Mouse (Mus musculus): ENCODE results near the gene Rpl36a-ps1. TPM values are rescaled to one million over a fixed set of nuclear protein-coding genes. Genes with fewer than 3 reads are reported as not detected.

Rpl36a-ps1 gene
- total and polyA plus RNA-seq, 3 experiments, result 6.2 to 73.7 (median 57.6) TPM

DNA sequence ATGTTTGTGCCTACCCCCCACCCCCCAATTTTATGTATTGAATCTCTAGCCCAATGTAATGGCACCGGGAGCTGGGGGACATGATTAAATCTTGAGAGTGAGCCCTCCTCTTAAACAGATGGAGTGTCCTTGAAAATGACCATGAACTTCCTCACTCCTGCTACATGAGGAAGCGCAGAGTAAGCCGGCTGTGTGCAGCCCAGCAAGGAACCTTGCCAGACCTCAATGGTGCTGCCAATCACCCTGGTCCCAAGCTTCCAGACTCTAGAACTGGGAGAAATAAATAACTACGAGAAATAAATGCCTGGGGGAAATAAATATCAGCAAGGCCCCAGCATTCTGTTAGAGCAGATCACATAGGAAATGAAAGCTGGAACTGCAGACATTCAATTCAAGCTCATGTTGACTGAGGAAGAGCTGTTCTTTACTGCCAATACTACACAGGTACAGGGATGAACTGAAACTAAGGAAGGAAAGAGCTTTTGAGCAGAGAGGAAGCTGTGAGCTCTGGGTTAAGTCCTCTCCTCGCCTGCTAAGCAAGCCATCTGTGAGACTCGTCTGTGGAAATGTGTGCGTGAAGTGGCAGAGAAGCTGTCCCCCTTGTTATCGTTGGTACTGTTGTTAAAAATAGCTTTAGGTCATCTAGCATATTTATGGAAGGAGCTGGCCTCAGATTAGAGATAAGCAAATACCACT is 16.3 kb upstream of the Rpl36a-ps1 start:
- Histone ChIP-seq H3K4me1 (ENCODE audit: control insufficient read depth in 1 of 2, insufficient read depth in 2 of 2) (no peaks in the 10 kb centered on the region), H3K27ac (ENCODE audit: insufficient read depth, low read depth) (no peak overlapping the region), H3K79me2 (replicated peaks; ENCODE audit: control insufficient read depth, extremely low read depth, insufficient read depth, poor library complexity, severe bottlenecking) (no peaks in the 10 kb centered on the region), H3K4me2 (ENCODE audit: insufficient read depth, low read depth, poor library complexity, severe bottlenecking) (no peak overlapping the region), H3K36me3 (replicated peaks in 1 of 2; ENCODE audit: control insufficient read depth in 1 of 2, insufficient read depth in 1 of 2, low read length in 1 of 2) (no peaks in the 10 kb centered on the region), H3K4me3 (replicated peaks in 1 of 3; ENCODE audit: low read depth in 2 of 3, low read length in 2 of 3, poor library complexity in 1 of 3) (no peak overlapping the region), H3K27me3 (replicated peaks) (no peaks in the 10 kb centered on the region), H3K9me3 (replicated peaks; ENCODE audit: low read length) (peaks cover 1% of the 10 kb centered on the region), H3K9ac (ENCODE audit: insufficient read depth, low read depth) (no peak overlapping the region)
- DNase-seq (ENCODE audit: extremely low read depth), result no peak
- in situ Hi-C loops (cut with MboI; ENCODE audit: low pct_ligation_motif_present, low pct_unique_long_range_greater_than_20kb, low sequenced_read_pairs) (no loop called here), dilution Hi-C loops (cut with MboI; ENCODE audit: extremely low pct_ligation_motif_present, extremely low pct_unique_long_range_greater_than_20kb, low sequenced_read_pairs) (no loop called here)
- TF ChIP-seq USF1 (IDR thresholded peaks at IDR 0.05; ENCODE audit: low read depth, low read length) (no peak), ZC3H11A (IDR thresholded peaks at IDR 0.05; ENCODE audit: low read depth, low read length) (no peak), E2F4 (IDR thresholded peaks at IDR 0.05; ENCODE audit: insufficient replicate concordance, low read depth, low read length) (no peak), IRF4 (IDR thresholded peaks at IDR 0.05; ENCODE audit: low read depth, low read length) (no peak), MEF2A (IDR thresholded peaks at IDR 0.05; ENCODE audit: borderline replicate concordance, low read depth, low read length) (no peak), GABPA (IDR thresholded peaks at IDR 0.05; ENCODE audit: insufficient replicate concordance, low read depth, low read length) (no peak), NRF1 (IDR thresholded peaks at IDR 0.05; ENCODE audit: low read depth, low read length) (no peak), PAX5 (IDR thresholded peaks at IDR 0.05; ENCODE audit: low read length) (no peak), USF2 (conservative IDR thresholded peaks at IDR 0.05; ENCODE audit: low read depth, low read length) (no peak), CHD2 (IDR thresholded peaks at IDR 0.05; ENCODE audit: low read length) (no peak), MAZ (IDR thresholded peaks at IDR 0.05; ENCODE audit: low read depth, low read length) (no peak), KAT2A (IDR thresholded peaks at IDR 0.05; ENCODE audit: insufficient replicate concordance, low read length) (no peak), ZNF384 (IDR thresholded peaks at IDR 0.05; ENCODE audit: low read depth, low read length) (no peak), MXI1 (IDR thresholded peaks at IDR 0.05; ENCODE audit: low read depth, low read length) (no peak), TCF12 (IDR thresholded peaks at IDR 0.05; ENCODE audit: low read depth, low read length) (no peak), JUND (conservative IDR thresholded peaks at IDR 0.05; ENCODE audit: low read depth, low read length) (no peak), ETS1 (conservative IDR thresholded peaks at IDR 0.05; ENCODE audit: low read depth, low read length) (no peak), EP300 (IDR thresholded peaks at IDR 0.05; ENCODE audit: low read length) (no peak), TBP (conservative IDR thresholded peaks at IDR 0.05; ENCODE audit: low read depth, low read length) (no peak), UBTF (IDR thresholded peaks at IDR 0.05; ENCODE audit: low read depth, low read length) (no peak)

DNA sequence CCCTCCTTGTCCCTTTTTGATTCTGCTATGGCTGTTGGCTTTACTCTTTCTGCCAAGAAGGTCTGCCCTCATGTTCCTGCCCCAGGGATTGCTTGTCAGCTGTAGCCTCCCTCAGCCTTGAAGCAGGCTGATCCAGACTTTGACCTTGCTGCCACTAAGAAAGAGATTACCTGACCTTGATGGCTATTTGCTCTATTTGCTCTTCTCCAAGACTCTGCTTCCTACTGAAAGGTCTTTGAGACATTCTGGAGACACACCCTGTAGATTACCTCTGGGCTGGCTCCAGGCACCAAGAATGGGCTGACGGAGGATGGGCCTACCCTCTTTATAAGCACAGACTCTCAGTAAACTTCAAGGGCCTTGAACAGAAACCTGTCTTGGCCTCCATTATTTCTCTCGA is 1.6 kb downstream of the Rpl36a-ps1 start:
- DNase-seq (ENCODE audit: extremely low read depth), result no peak
- dilution Hi-C loops (cut with MboI; ENCODE audit: extremely low pct_ligation_motif_present, extremely low pct_unique_long_range_greater_than_20kb, low sequenced_read_pairs), result no loop called here

More for the DNA sequence above, 1.6 kb downstream of the Rpl36a-ps1 start:
- in situ Hi-C loops (cut with MboI; ENCODE audit: low pct_ligation_motif_present, low pct_unique_long_range_greater_than_20kb, low sequenced_read_pairs), result no loop called here
- TF ChIP-seq NRF1 (IDR thresholded peaks at IDR 0.05; ENCODE audit: low read depth, low read length) (no peak), CHD2 (IDR thresholded peaks at IDR 0.05; ENCODE audit: low read length) (no peak), TBP (conservative IDR thresholded peaks at IDR 0.05; ENCODE audit: low read depth, low read length) (no peak), JUN (IDR thresholded peaks at IDR 0.05; ENCODE audit: insufficient read depth, low read depth, low read length) (no peak), UBTF (IDR thresholded peaks at IDR 0.05; ENCODE audit: low read depth, low read length) (no peak), RAD21 (IDR thresholded peaks at IDR 0.05; ENCODE audit: low read depth, low read length) (no peak), POLR2A (IDR thresholded peaks at IDR 0.05; ENCODE audit: low read depth, low read length) (no peak), PAX5 (IDR thresholded peaks at IDR 0.05; ENCODE audit: low read length) (no peak), MXI1 (IDR thresholded peaks at IDR 0.05; ENCODE audit: low read depth, low read length) (no peak), EP300 (IDR thresholded peaks at IDR 0.05; ENCODE audit: low read length) (no peak), TCF12 (IDR thresholded peaks at IDR 0.05; ENCODE audit: low read depth, low read length) (no peak), SMC3 (IDR thresholded peaks at IDR 0.05; ENCODE audit: low read depth, low read length) (no peak), RCOR1 (conservative IDR thresholded peaks at IDR 0.05; ENCODE audit: low read depth, low read length) (no peak), IRF4 (IDR thresholded peaks at IDR 0.05; ENCODE audit: low read depth, low read length) (no peak), NELFE (IDR thresholded peaks at IDR 0.05; ENCODE audit: low read depth, low read length) (no peak), E2F4 (IDR thresholded peaks at IDR 0.05; ENCODE audit: insufficient replicate concordance, low read depth, low read length) (no peak), MAFK (IDR thresholded peaks at IDR 0.05; ENCODE audit: insufficient replicate concordance, low read length) (no peak), HCFC1 (IDR thresholded peaks at IDR 0.05; ENCODE audit: low read depth, low read length) (no peak)
- Histone ChIP-seq H3K27me3 (replicated peaks) (no peaks in the 10 kb centered on the region), H3K36me3 (replicated peaks in 1 of 2; ENCODE audit: control insufficient read depth in 1 of 2, insufficient read depth in 1 of 2, low read length in 1 of 2) (no peaks in the 10 kb centered on the region), H3K4me2 (ENCODE audit: insufficient read depth, low read depth, poor library complexity, severe bottlenecking) (no peak overlapping the region), H3K79me2 (replicated peaks; ENCODE audit: control insufficient read depth, extremely low read depth, insufficient read depth, poor library complexity, severe bottlenecking) (no peaks in the 10 kb centered on the region), H3K9ac (ENCODE audit: insufficient read depth, low read depth) (no peak overlapping the region), H3K27ac (ENCODE audit: insufficient read depth, low read depth) (no peak overlapping the region), H3K4me3 (replicated peaks in 1 of 3; ENCODE audit: low read depth in 2 of 3, low read length in 2 of 3, poor library complexity in 1 of 3) (no peak overlapping the region), H3K4me1 (ENCODE audit: control insufficient read depth in 1 of 2, insufficient read depth in 2 of 2) (no peaks in the 10 kb centered on the region), H3K9me3 (replicated peaks; ENCODE audit: low read length) (peaks cover 4% of the 10 kb centered on the region)

All from CH12.LX (cell line).